Mouse (Mus musculus): ENCODE results near the gene Ilf2. TPM values are rescaled to one million over a fixed set of nuclear protein-coding genes. Genes with fewer than 3 reads are reported as not detected.
A peak's percentile ranks its signal among the peaks of the same experiment; 100 is the strongest.

The Ilf2 gene
- polyA plus RNA-seq, 1 experiment from 2014 or later: 315 TPM

GRCm38 (mm10) chr3:90497597-90497996 lies 21.7 kb downstream of the Ilf2 start:
- no peaks in the 10 kb centered on the region for H3K9me3 ChIP-seq
- H3K36me3 ChIP-seq: peaks cover 88% of the 10 kb centered on the region
- H3K27me3 ChIP-seq (ENCODE audit: insufficient read depth, poor library complexity, severe bottlenecking): no peaks in the 10 kb centered on the region
- no peak for DNase-seq (ENCODE audit: low spot score)
- no peaks in the 10 kb centered on the region for H3K4me1 ChIP-seq (replicated peaks)
- H3K4me3 ChIP-seq: no peak overlapping the region
- no peak overlapping the region for H3K27ac ChIP-seq

- H3K4me3 ChIP-seq: no peak overlapping the region
- no peak for DNase-seq (ENCODE audit: low spot score)
- H3K27me3 ChIP-seq (ENCODE audit: insufficient read depth, poor library complexity, severe bottlenecking): no peaks in the 10 kb centered on the region
- WGBS: 90% methylated on average over 4 of the region's 4 CpGs
- H3K27ac ChIP-seq: no peak overlapping the region
- H3K9me3 ChIP-seq: no peaks in the 10 kb centered on the region
- peaks cover 14% of the 10 kb centered on the region for H3K4me1 ChIP-seq (replicated peaks)
- peaks cover 93% of the 10 kb centered on the region for H3K36me3 ChIP-seq
These were observed 27.5 kb downstream of the Ilf2 start for GRCm38 (mm10) chr3:90503444-90503843.

GRCm38 (mm10) chr3:90505216-90505615 lies 29.3 kb downstream of the Ilf2 start:
- no peak for DNase-seq (ENCODE audit: low spot score)
- 95% methylated on average over 5 of the region's 5 CpGs for WGBS
- H3K36me3 ChIP-seq: peaks cover 76% of the 10 kb centered on the region
- peaks cover 16% of the 10 kb centered on the region for H3K4me1 ChIP-seq (replicated peaks)
- H3K27me3 ChIP-seq (ENCODE audit: insufficient read depth, poor library complexity, severe bottlenecking): no peaks in the 10 kb centered on the region
- no peak overlapping the region for H3K4me3 ChIP-seq
- no peaks in the 10 kb centered on the region for H3K9me3 ChIP-seq
- H3K27ac ChIP-seq: no peak overlapping the region

GRCm38 (mm10) chr3:90506362-90506761 lies 30.4 kb downstream of the Ilf2 start:
- WGBS: 92% methylated on average over 3 of the region's 3 CpGs
- DNase-seq (ENCODE audit: low spot score): no peak
- peaks cover 16% of the 10 kb centered on the region for H3K4me1 ChIP-seq (replicated peaks)
- H3K4me3 ChIP-seq: no peak overlapping the region
- H3K27ac ChIP-seq: no peak overlapping the region
- H3K27me3 ChIP-seq (ENCODE audit: insufficient read depth, poor library complexity, severe bottlenecking): peaks cover 6% of the 10 kb centered on the region; the same call in 1 of the 2 replicates
- H3K36me3 ChIP-seq: peaks cover 64% of the 10 kb centered on the region
- H3K9me3 ChIP-seq: no peaks in the 10 kb centered on the region

- Histone ChIP-seq H3K9me3 (no peaks in the 10 kb centered on the region), H3K4me3 (peak overlapping the region; percentile 85), H3K27me3 (ENCODE audit: insufficient read depth, poor library complexity, severe bottlenecking) (peaks cover 26% of the 10 kb centered on the region), H3K27ac (peak overlapping the region; percentile 99), H3K36me3 (peaks cover 44% of the 10 kb centered on the region), H3K4me1 (replicated peaks) (peaks cover 16% of the 10 kb centered on the region)
- no peak for DNase-seq (ENCODE audit: low spot score)
- 5% methylated on average over 20 of the region's 20 CpGs for WGBS
These were observed 32.5 kb downstream of the Ilf2 start for GRCm38 (mm10) chr3:90508287-90508949.

- Histone ChIP-seq H3K4me3 (peak within 1 kb of the TSS; percentile 85), H3K27me3 (ENCODE audit: insufficient read depth, poor library complexity, severe bottlenecking) (peaks cover 33% of the 10 kb centered on the region), H3K27ac (peak within 1 kb of the TSS; percentile 99), H3K36me3 (peaks cover 36% of the 10 kb centered on the region), H3K9me3 (no peaks in the 10 kb centered on the region), H3K4me1 (replicated peaks) (peaks cover 22% of the 10 kb centered on the region)
- peak; percentile 99 for DNase-seq (ENCODE audit: low spot score)
- WGBS: under 1% methylated on average over 66 of the region's 66 CpGs
These were observed 33.2 kb downstream of the Ilf2 start, which contains the start of gene Chtop for GRCm38 (mm10) chr3:90508950-90509746. Gene Chtop (minus strand): TSS chr3:90509498.

GRCm38 (mm10) chr3:90509747-90510123 lies 33.8 kb downstream of the Ilf2 start:
- H3K27ac ChIP-seq: peak overlapping the region; percentile 99
- peak overlapping the region; percentile 85 for H3K4me3 ChIP-seq
- H3K27me3 ChIP-seq (ENCODE audit: insufficient read depth, poor library complexity, severe bottlenecking): peaks cover 37% of the 10 kb centered on the region
- no peak for DNase-seq (ENCODE audit: low spot score)
- WGBS: 14% methylated on average over 2 of the region's 2 CpGs
- H3K36me3 ChIP-seq: peaks cover 31% of the 10 kb centered on the region
- no peaks in the 10 kb centered on the region for H3K9me3 ChIP-seq
- H3K4me1 ChIP-seq (replicated peaks): peaks cover 28% of the 10 kb centered on the region

GRCm38 (mm10) chr3:90512276-90512675 lies 36.4 kb downstream of the Ilf2 start:
- Histone ChIP-seq H3K4me3 (no peak overlapping the region), H3K9me3 (no peaks in the 10 kb centered on the region), H3K36me3 (peaks cover 5% of the 10 kb centered on the region), H3K27me3 (ENCODE audit: insufficient read depth, poor library complexity, severe bottlenecking) (peaks cover 49% of the 10 kb centered on the region), H3K4me1 (replicated peaks) (peaks cover 31% of the 10 kb centered on the region), H3K27ac (no peak overlapping the region)
- DNase-seq (ENCODE audit: low spot score): no peak
- 83% methylated on average over 5 of the region's 5 CpGs for WGBS

GRCm38 (mm10) chr3:90512948-90513642 lies 37.2 kb downstream of the Ilf2 start:
- DNase-seq (ENCODE audit: low spot score): no peak
- Histone ChIP-seq H3K4me3 (peak overlapping the region; percentile 53; the same call in 1 of the 2 replicates), H3K9me3 (no peaks in the 10 kb centered on the region), H3K4me1 (replicated peaks) (peaks cover 23% of the 10 kb centered on the region), H3K27ac (no peak overlapping the region), H3K27me3 (ENCODE audit: insufficient read depth, poor library complexity, severe bottlenecking) (peaks cover 52% of the 10 kb centered on the region), H3K36me3 (no peaks in the 10 kb centered on the region)
- WGBS: 75% methylated on average over 9 of the region's 9 CpGs

GRCm38 (mm10) chr3:90513796-90514590 lies 38.1 kb downstream of the Ilf2 start, which contains the start of the genes S100a1 and S100a13:
Gene S100a1 (minus strand): TSS chr3:90514392.
Gene S100a13 (plus strand): TSS chr3:90514435.
- H3K9me3 ChIP-seq: no peaks in the 10 kb centered on the region
- peak within 1 kb of the TSS; percentile 62 for H3K27ac ChIP-seq
- DNase-seq (ENCODE audit: low spot score): peak; percentile 45
- peaks cover 52% of the 10 kb centered on the region for H3K27me3 ChIP-seq (ENCODE audit: insufficient read depth, poor library complexity, severe bottlenecking)
- 3% methylated on average over 25 of the region's 25 CpGs for WGBS
- H3K4me1 ChIP-seq (replicated peaks): peaks cover 20% of the 10 kb centered on the region
- H3K4me3 ChIP-seq: peak within 1 kb of the TSS; percentile 53
- H3K36me3 ChIP-seq: no peaks in the 10 kb centered on the region

GRCm38 (mm10) chr3:90514691-90515090 lies 38.8 kb downstream of the Ilf2 start:
- Histone ChIP-seq H3K27ac (peak overlapping the region; percentile 62), H3K27me3 (ENCODE audit: insufficient read depth, poor library complexity, severe bottlenecking) (peaks cover 52% of the 10 kb centered on the region)
- WGBS: 1% methylated on average over 10 of the region's 10 CpGs

GRCm38 (mm10) chr3:90515242-90515641 lies 39.3 kb downstream of the Ilf2 start:
- 43% methylated on average over 1 of the region's 1 CpGs for WGBS
- DNase-seq (ENCODE audit: low spot score): no peak
- peaks cover 18% of the 10 kb centered on the region for H3K4me1 ChIP-seq (replicated peaks)
- no peaks in the 10 kb centered on the region for H3K36me3 ChIP-seq
- peak overlapping the region; percentile 62; the same call in 1 of the 2 replicates for H3K27ac ChIP-seq
- peak overlapping the region; percentile 53 for H3K4me3 ChIP-seq
- H3K27me3 ChIP-seq (ENCODE audit: insufficient read depth, poor library complexity, severe bottlenecking): peaks cover 52% of the 10 kb centered on the region
- no peaks in the 10 kb centered on the region for H3K9me3 ChIP-seq

More at GRCm38 (mm10) chr3:90514691-90515090, 38.8 kb downstream of the Ilf2 start:
- Histone ChIP-seq H3K4me3 (peak overlapping the region; percentile 53), H3K36me3 (no peaks in the 10 kb centered on the region), H3K9me3 (no peaks in the 10 kb centered on the region), H3K4me1 (replicated peaks) (peaks cover 19% of the 10 kb centered on the region)
- peak; percentile 64 for DNase-seq (ENCODE audit: low spot score)

Data from hindbrain, embryonic 10.5 days (tissue).